Mouse (Mus musculus) midbrain, embryonic 12.5 days (tissue): Measurements from ENCODE around the gene Fggy. TPM values are rescaled to one million over a fixed set of nuclear protein-coding genes. Genes with fewer than 3 reads are reported as not detected.
A peak's percentile ranks its signal among the peaks of the same experiment; 100 is the strongest.

Experiments
- ATAC-seq: fragments of 200-750 bp; cut with Nextera tagmentation; 2 replicates; pipeline ENCODE4 v1.8.0; 2017; ENCODE audit warnings: low read depth, moderate TSS enrichment, moderate library complexity; ENCODE audit not compliant: low FRiP score
- H3K27ac ChIP-seq: fragments of 300-500 bp; sonication (generic); replicated peaks from 2 replicates; pipeline ENCODE4 v1.5.1; 2016; ENCODE audit warnings: mild to moderate bottlenecking
- H3K27me3 ChIP-seq: fragments of 300-500 bp; sonication (generic); 2 replicates; pipeline ENCODE4 v1.6.1; 2016; ENCODE audit warnings: mild to moderate bottlenecking
- H3K36me3 ChIP-seq: fragments of 300-500 bp; sonication (generic); 2 replicates; pipeline ENCODE4 v1.6.1; 2016
- H3K4me1 ChIP-seq: fragments of 300-500 bp; sonication (generic); 2 replicates; pipeline ENCODE4 v1.6.1; 2016
- H3K4me2 ChIP-seq: fragments of 300-500 bp; sonication (generic); replicated peaks from 2 replicates; pipeline ENCODE4 v1.6.1; 2016; ENCODE audit warnings: mild to moderate bottlenecking, moderate library complexity
- H3K4me3 ChIP-seq: fragments of 300-500 bp; sonication (generic); 2 replicates; pipeline ENCODE4 v1.5.1; 2016; ENCODE audit warnings: mild to moderate bottlenecking
- H3K9ac ChIP-seq: fragments of 300-500 bp; sonication (generic); replicated peaks from 2 replicates; pipeline ENCODE4 v1.6.1; 2016; ENCODE audit warnings: mild to moderate bottlenecking, moderate library complexity
- H3K9me3 ChIP-seq: fragments of 300-500 bp; sonication (generic); 2 replicates; pipeline ENCODE4 v1.6.1; 2016; ENCODE audit warnings: mild to moderate bottlenecking
- WGBS: fragments of 180-500 bp; shearing (Covaris S2); methylation state at CpG from one replicate; pipeline ENCODE4 v1.1.7; 2016; 5-methylcytosine and 5-hydroxymethylcytosine counted together
- polyA plus RNA-seq: library from polyadenylated mRNA; unstranded; fragments of >200 nt; fragmentation: Nextera tagmentation; extraction: Ambion mirVana; gene quantifications from 2 replicates; pipeline ENCODE4 v1.2.1, GENCODE M21; 2016

The Fggy gene
- polyA plus RNA-seq, 1 experiment from 2014 or later: 8.5 TPM

GRCm38 (mm10) chr4:95668543-95668942 lies 111.2 kb downstream of the Fggy start:
- Histone ChIP-seq H3K36me3 (no peaks in the 10 kb centered on the region), H3K4me3 (no peak overlapping the region), H3K4me2 (no peak overlapping the region), H3K27me3 (0 out of 2 replicates have a peak, but pooled peaks cover 3% of the 10 kb centered on the region), H3K9ac (no peak overlapping the region), H3K9me3 (no peaks in the 10 kb centered on the region), H3K4me1 (peaks cover 2% of the 10 kb centered on the region; the same call in 1 of the 2 replicates), H3K27ac (no peak overlapping the region)
- WGBS: 93% methylated on average over 3 of the region's 3 CpGs
- ATAC-seq: no peak

GRCm38 (mm10) chr4:95669336-95669735 lies 112.0 kb downstream of the Fggy start:
- Histone ChIP-seq H3K4me2 (no peak overlapping the region), H3K27ac (no peak overlapping the region), H3K9me3 (no peaks in the 10 kb centered on the region), H3K4me3 (no peak overlapping the region), H3K36me3 (no peaks in the 10 kb centered on the region), H3K4me1 (no peaks in the 10 kb centered on the region), H3K27me3 (0 out of 2 replicates have a peak, but pooled peaks cover 3% of the 10 kb centered on the region), H3K9ac (no peak overlapping the region)
- ATAC-seq: no peak
- 62% methylated on average over 2 of the region's 2 CpGs for WGBS

GRCm38 (mm10) chr4:95670559-95670958 lies 113.3 kb downstream of the Fggy start:
- no peaks in the 10 kb centered on the region for H3K9me3 ChIP-seq
- no peak overlapping the region for H3K4me3 ChIP-seq
- H3K36me3 ChIP-seq: no peaks in the 10 kb centered on the region
- no peak overlapping the region for H3K9ac ChIP-seq
- ATAC-seq: no peak
- H3K27me3 ChIP-seq: 0 out of 2 replicates have a peak, but pooled peaks cover under 1% of the 10 kb centered on the region
- H3K27ac ChIP-seq: no peak overlapping the region
- no peak overlapping the region for H3K4me2 ChIP-seq
- WGBS: 67% methylated on average over 3 of the region's 3 CpGs
- H3K4me1 ChIP-seq: no peaks in the 10 kb centered on the region

GRCm38 (mm10) chr4:95672039-95672438 lies 114.7 kb downstream of the Fggy start:
- Histone ChIP-seq H3K4me3 (no peak overlapping the region), H3K27me3 (no peaks in the 10 kb centered on the region), H3K9ac (no peak overlapping the region), H3K9me3 (no peaks in the 10 kb centered on the region), H3K4me1 (no peaks in the 10 kb centered on the region), H3K36me3 (no peaks in the 10 kb centered on the region), H3K4me2 (no peak overlapping the region), H3K27ac (no peak overlapping the region)
- 78% methylated on average over 1 of the region's 1 CpGs for WGBS
- no peak for ATAC-seq

- Histone ChIP-seq H3K4me1 (peaks cover 4% of the 10 kb centered on the region; the same call in 1 of the 2 replicates), H3K27ac (no peak overlapping the region), H3K4me3 (no peak overlapping the region), H3K9ac (no peak overlapping the region), H3K27me3 (no peaks in the 10 kb centered on the region), H3K9me3 (no peaks in the 10 kb centered on the region), H3K36me3 (no peaks in the 10 kb centered on the region), H3K4me2 (no peak overlapping the region)
- WGBS: 56% methylated on average over 2 of the region's 2 CpGs
- ATAC-seq: peak; percentile 36; the same call in 1 of the 2 replicates
Observed at GRCm38 (mm10) chr4:95676390-95676789, 119.1 kb downstream of the Fggy start.

- H3K9ac ChIP-seq: no peak overlapping the region
- no peak overlapping the region for H3K4me2 ChIP-seq
- peaks cover 24% of the 10 kb centered on the region for H3K4me1 ChIP-seq
- H3K9me3 ChIP-seq: no peaks in the 10 kb centered on the region
- H3K4me3 ChIP-seq: no peak overlapping the region
- 68% methylated on average over 5 of the region's 5 CpGs for WGBS
- H3K27ac ChIP-seq: no peak overlapping the region
- ATAC-seq: no peak
- H3K36me3 ChIP-seq: no peaks in the 10 kb centered on the region
- no peaks in the 10 kb centered on the region for H3K27me3 ChIP-seq
Observed at GRCm38 (mm10) chr4:95680756-95681449, 123.6 kb downstream of the Fggy start.

- 0 out of 2 replicates have a peak overlapping the region, but pooled peaks have one; percentile 5 for H3K4me2 ChIP-seq
Observed at GRCm38 (mm10) chr4:95684522-95685080, 127.3 kb downstream of the Fggy start.

GRCm38 (mm10) chr4:95686775-95687174 lies 129.5 kb downstream of the Fggy start:
- H3K4me2 ChIP-seq: no peak overlapping the region
- H3K4me3 ChIP-seq: no peak overlapping the region
- H3K27ac ChIP-seq: no peak overlapping the region
- no peak overlapping the region for H3K9ac ChIP-seq
- H3K4me1 ChIP-seq: peaks cover 20% of the 10 kb centered on the region
- H3K9me3 ChIP-seq: no peaks in the 10 kb centered on the region
- 90% methylated on average over 2 of the region's 2 CpGs for WGBS
- H3K27me3 ChIP-seq: no peaks in the 10 kb centered on the region
- ATAC-seq: no peak
- no peaks in the 10 kb centered on the region for H3K36me3 ChIP-seq

More at GRCm38 (mm10) chr4:95684522-95685080, 127.3 kb downstream of the Fggy start:
- no peak overlapping the region for H3K4me3 ChIP-seq
- peak overlapping the region; percentile 82 for H3K27ac ChIP-seq
- no peaks in the 10 kb centered on the region for H3K9me3 ChIP-seq
- ATAC-seq: peak; percentile 94
- H3K9ac ChIP-seq: no peak overlapping the region
- WGBS: 3% methylated on average over 4 of the region's 4 CpGs
- H3K36me3 ChIP-seq: no peaks in the 10 kb centered on the region
- H3K4me1 ChIP-seq: peaks cover 24% of the 10 kb centered on the region
- H3K27me3 ChIP-seq: no peaks in the 10 kb centered on the region

GRCm38 (mm10) chr4:95687350-95687749 lies 130.0 kb downstream of the Fggy start:
- Histone ChIP-seq H3K4me3 (no peak overlapping the region), H3K4me1 (peaks cover 20% of the 10 kb centered on the region), H3K4me2 (no peak overlapping the region), H3K27me3 (no peaks in the 10 kb centered on the region), H3K9me3 (no peaks in the 10 kb centered on the region), H3K27ac (no peak overlapping the region), H3K36me3 (no peaks in the 10 kb centered on the region), H3K9ac (no peak overlapping the region)
- no peak for ATAC-seq
- WGBS: 87% methylated on average over 5 of the region's 5 CpGs

- no peak overlapping the region for H3K9ac ChIP-seq
- WGBS: 93% methylated on average over 4 of the region's 4 CpGs
- H3K27me3 ChIP-seq: no peaks in the 10 kb centered on the region
- no peak for ATAC-seq
- peaks cover 20% of the 10 kb centered on the region for H3K4me1 ChIP-seq
- H3K4me2 ChIP-seq: no peak overlapping the region
- H3K36me3 ChIP-seq: no peaks in the 10 kb centered on the region
- no peaks in the 10 kb centered on the region for H3K9me3 ChIP-seq
- no peak overlapping the region for H3K4me3 ChIP-seq
- H3K27ac ChIP-seq: no peak overlapping the region
Observed at GRCm38 (mm10) chr4:95688159-95688558, 130.9 kb downstream of the Fggy start.

- Histone ChIP-seq H3K4me2 (no peak overlapping the region), H3K9me3 (no peaks in the 10 kb centered on the region), H3K36me3 (no peaks in the 10 kb centered on the region), H3K27ac (no peak overlapping the region), H3K4me3 (no peak overlapping the region), H3K27me3 (no peaks in the 10 kb centered on the region), H3K9ac (no peak overlapping the region), H3K4me1 (no peaks in the 10 kb centered on the region)
- 30% methylated on average over 2 of the region's 2 CpGs for WGBS
- no peak for ATAC-seq
Observed at GRCm38 (mm10) chr4:95700366-95700765, 143.1 kb downstream of the Fggy start.

- no peak overlapping the region for H3K4me2 ChIP-seq
- H3K4me1 ChIP-seq: no peaks in the 10 kb centered on the region
- H3K4me3 ChIP-seq: no peak overlapping the region
- WGBS: 85% methylated on average over 5 of the region's 5 CpGs
- no peak for ATAC-seq
- no peaks in the 10 kb centered on the region for H3K27me3 ChIP-seq
- H3K36me3 ChIP-seq: no peaks in the 10 kb centered on the region
- no peak overlapping the region for H3K9ac ChIP-seq
- no peak overlapping the region for H3K27ac ChIP-seq
- H3K9me3 ChIP-seq: no peaks in the 10 kb centered on the region
Observed at GRCm38 (mm10) chr4:95707941-95708897, 150.9 kb downstream of the Fggy start.
